In genomic region chr7:70733501-70733900, GRCm38 (mm10) we compare ENCODE assay signal across 26 mouse cellular contexts.
DNase-seq lines count a peak whose midpoint lies in the region; ATAC-seq lines count a peak whose summit lies in the region.
"Had no signal": no experiment of that assay in that cellular context is flagged by ENCODE, and none has a peak within 500 bp of the region (broad histone marks: within the 10 kb centered on the region; RNA-seq: fewer than 3 reads in every experiment).

No protein-coding gene starts in this region.

- no peak overlapping the region for H3K9ac ChIP-seq in kidney, embryonic 14.5 days (ENCODE audit: low read depth, low read length)
- H3K9ac ChIP-seq in neural tube, embryonic 15.5 days (replicated peaks): no peak overlapping the region
- H3K9ac ChIP-seq: embryonic facial prominence, embryonic 12.5 days; forebrain, embryonic 13.5 days; forebrain, embryonic 15.5 days had no signal

- no peak overlapping the region for H3K4me3 ChIP-seq in kidney, embryonic 14.5 days (ENCODE audit: low read length)
- no peak overlapping the region for H3K4me3 ChIP-seq in neural tube, embryonic 15.5 days (replicated peaks)
- H3K4me3 ChIP-seq: embryonic facial prominence, embryonic 10.5 days; embryonic facial prominence, embryonic 12.5 days; forebrain, embryonic 13.5 days; forebrain, embryonic 15.5 days had no signal

- no peak overlapping the region for H3K4me2 ChIP-seq in kidney, embryonic 14.5 days (replicated peaks; ENCODE audit: low read depth, low read length)
- no peak overlapping the region for H3K4me2 ChIP-seq in neural tube, embryonic 15.5 days
- H3K4me2 ChIP-seq: embryonic facial prominence, embryonic 12.5 days; forebrain, embryonic 13.5 days; forebrain, embryonic 15.5 days had no signal

- no peak for ATAC-seq in kidney, embryonic 14.5 days (ENCODE audit: low FRiP score, low TSS enrichment)
- no peak for ATAC-seq in neural tube, embryonic 15.5 days (ENCODE audit: low FRiP score)
- ATAC-seq: activated CD4-positive, CD25-positive, alpha-beta regulatory T cell, adult 4 months; CD4-positive, CD25-positive, alpha-beta regulatory T cell, adult 4 months; forebrain, embryonic 13.5 days; forebrain, embryonic 15.5 days; Patski had no signal

- DNase-seq in heart, adult 11 months: peak; percentile 41
- DNase-seq in heart, adult 8-10 months (ENCODE audit: low spot score): no peak
- peak; percentile 33 for DNase-seq in kidney, adult 9 months
- no peak for DNase-seq in kidney, adult 18-20 months
- DNase-seq in kidney, postnatal 36 days: peak; percentile 24 to 45
- peak; percentile 7 for DNase-seq in neural tube, embryonic 10.5 days (ENCODE audit: extremely low spot score, low spot score)
- DNase-seq: adrenal gland, adult 2 months; adrenal gland, postnatal 10 days; adrenal gland, postnatal 25 days; B cell, adult 2 months; cerebellum, adult 11-12 months; cerebellum, adult 2 months; cerebellum, adult 9-10 months; cerebellum, postnatal 10 days; cerebellum, postnatal 25 days had no signal

- H3K4me1 ChIP-seq in kidney, embryonic 14.5 days (ENCODE audit: control insufficient read depth, insufficient read depth, low read length): no peaks in the 10 kb centered on the region
- no peaks in the 10 kb centered on the region for H3K4me1 ChIP-seq in neural tube, embryonic 15.5 days
- H3K4me1 ChIP-seq: embryonic facial prominence, embryonic 12.5 days; forebrain, embryonic 13.5 days; forebrain, embryonic 15.5 days had no signal

- no peaks in the 10 kb centered on the region for H3K27me3 ChIP-seq in kidney, embryonic 14.5 days (ENCODE audit: control insufficient read depth, insufficient read depth, low read length)
- no peaks in the 10 kb centered on the region for H3K27me3 ChIP-seq in neural tube, embryonic 15.5 days (replicated peaks)
- H3K27me3 ChIP-seq: CH12.LX; embryonic facial prominence, embryonic 12.5 days; forebrain, embryonic 13.5 days; forebrain, embryonic 15.5 days; Patski had no signal

- no peak overlapping the region for H3K27ac ChIP-seq in kidney, embryonic 14.5 days (ENCODE audit: low read depth, low read length)
- no peak overlapping the region for H3K27ac ChIP-seq in neural tube, embryonic 15.5 days (replicated peaks)
- H3K27ac ChIP-seq: embryonic facial prominence, embryonic 10.5 days; embryonic facial prominence, embryonic 12.5 days; forebrain, embryonic 13.5 days; forebrain, embryonic 15.5 days had no signal

- H3K9me3 ChIP-seq in kidney, embryonic 14.5 days (ENCODE audit: control insufficient read depth, low read length): peaks cover 3% of the 10 kb centered on the region; the same call in 1 of the 2 replicates
- H3K9me3 ChIP-seq in neural tube, embryonic 15.5 days (replicated peaks): 0 out of 2 replicates have a peak, but pooled peaks cover 2% of the 10 kb centered on the region
- H3K9me3 ChIP-seq: embryonic facial prominence, embryonic 12.5 days; forebrain, embryonic 13.5 days; forebrain, embryonic 15.5 days had no signal

- H3K36me3 ChIP-seq in kidney, embryonic 14.5 days (ENCODE audit: control insufficient read depth, insufficient read depth, low read length): no peaks in the 10 kb centered on the region
- H3K36me3 ChIP-seq in neural tube, embryonic 15.5 days: no peaks in the 10 kb centered on the region
- H3K36me3 ChIP-seq: embryonic facial prominence, embryonic 10.5 days; embryonic facial prominence, embryonic 12.5 days; forebrain, embryonic 15.5 days; G1E had no signal

Comparison
In these comparisons a context has a peak if more than half of its experiments do, and no peak if none do; other contexts are left out.
1. DNase-seq: peak in heart, adult 11 months (single experiment), kidney, adult 9 months (single experiment), kidney, postnatal 36 days (2 of 2) and neural tube, embryonic 10.5 days (single experiment); none in heart, adult 8-10 months (single experiment) and kidney, adult 18-20 months (single experiment).